Mouse (Mus musculus) brain, adult 10 weeks (tissue): ENCODE data around the gene Slit2. TPM values are rescaled to one million over a fixed set of nuclear protein-coding genes. Genes with fewer than 3 reads are reported as not detected.

Experiments used
- polyA plus RNA-seq: library from polyadenylated mRNA; stranded (reverse); fragments of 350-450 nt; fragmentation: Illumina TruSeq; extraction: RNeasy Lipid Tissue Mini Kit (QIAGEN cat#74804); gene quantifications from one replicate; pipeline ENCODE4 v1.2.3, GENCODE M21; 2015; ENCODE audit warnings: low read depth, low replicate concordance

The Slit2 gene
- 9.8 TPM for polyA plus RNA-seq

GRCm38 (mm10) chr5:47982941-47983701, at the start of gene Slit2:
Slit2 (plus strand) TSS chr5:47983138.

GRCm38 (mm10) chr5:48327652-48328051, 344.7 kb downstream of the Slit2 start, which contains the start of gene 5730480H06Rik:
5730480H06Rik (plus strand) TSS chr5:48327952.

